ENCODE assay signal across 8 mouse cellular contexts in genomic region chr10:89685391-89686138, GRCm38 (mm10). TPM values are rescaled to one million over a fixed set of nuclear protein-coding genes. Genes with fewer than 3 reads are reported as not detected.
DNase-seq lines count a peak whose midpoint lies in the region; ATAC-seq and TF ChIP-seq lines count a peak whose summit lies in the region.

No protein-coding gene starts in this region.

- TF ChIP-seq CTCF in layer of hippocampus, adult 2 months (conservative IDR thresholded peaks at IDR 0.05) = no peak
- no peak for TF ChIP-seq CTCF in heart, postnatal 0 days (IDR thresholded peaks at IDR 0.05; ENCODE audit: low read depth)

- peak; percentile 54 for ATAC-seq in heart, postnatal 0 days (ENCODE audit: insufficient read depth, low read depth)
- peak; percentile 61 for ATAC-seq in liver, embryonic 11.5 days (replicated peaks; ENCODE audit: low FRiP score)
- peak; percentile 77 for ATAC-seq in neural tube, embryonic 13.5 days (ENCODE audit: low read depth)

- H3K9me3 ChIP-seq in ES-E14 (ENCODE audit: control insufficient read depth, insufficient read depth, low read depth, low read length) = no peaks in the 10 kb centered on the region
- no peaks in the 10 kb centered on the region for H3K9me3 ChIP-seq in heart, postnatal 0 days (replicated peaks; ENCODE audit: control insufficient read depth, low read length)
- no peaks in the 10 kb centered on the region for H3K9me3 ChIP-seq in liver, embryonic 11.5 days (ENCODE audit: control insufficient read depth, low read length)
- no peaks in the 10 kb centered on the region for H3K9me3 ChIP-seq in neural tube, embryonic 13.5 days

- in situ Hi-C loops in ES-E14 (cut with MboI; ENCODE audit: low sequenced_read_pairs in 2 of 2, unreplicated experiment in 2 of 2) = no loop called here

- no peaks in the 10 kb centered on the region for H3K27me3 ChIP-seq in heart, postnatal 0 days (ENCODE audit: control insufficient read depth, insufficient read depth, low read length)
- H3K27me3 ChIP-seq in liver, embryonic 11.5 days (replicated peaks; ENCODE audit: control insufficient read depth, insufficient read depth, low read length) = no peaks in the 10 kb centered on the region
- H3K27me3 ChIP-seq in neural tube, embryonic 13.5 days = no peaks in the 10 kb centered on the region

- WGBS in heart, postnatal 0 days = 2% methylated on average over 39 of the region's 51 CpGs
- WGBS in liver, embryonic 11.5 days = under 1% methylated on average over 51 of the region's 51 CpGs
- WGBS in neural tube, embryonic 13.5 days = 2% methylated on average over 40 of the region's 51 CpGs

- H3K4me2 ChIP-seq in heart, postnatal 0 days (ENCODE audit: low read depth, low read length) = peak overlapping the region; percentile 74
- peak overlapping the region; percentile 87 for H3K4me2 ChIP-seq in liver, embryonic 11.5 days
- peak overlapping the region; percentile 83 for H3K4me2 ChIP-seq in neural tube, embryonic 13.5 days

- peak overlapping the region; percentile 87 for H3K9ac ChIP-seq in ES-E14 (ENCODE audit: insufficient read depth, low read depth, low read length, poor library complexity, severe bottlenecking)
- peak overlapping the region; percentile 79 for H3K9ac ChIP-seq in heart, postnatal 0 days (replicated peaks; ENCODE audit: low read depth, low read length)
- H3K9ac ChIP-seq in liver, embryonic 11.5 days (ENCODE audit: low read depth, low read length) = peak overlapping the region; percentile 92
- peak overlapping the region; percentile 96 for H3K9ac ChIP-seq in neural tube, embryonic 13.5 days

- no peaks in the 10 kb centered on the region; the same call in 1 of the 2 replicates for H3K36me3 ChIP-seq in ES-E14 (ENCODE audit: control insufficient read depth, insufficient read depth, low read length, poor library complexity, severe bottlenecking)
- no peaks in the 10 kb centered on the region for H3K36me3 ChIP-seq in heart, postnatal 0 days (replicated peaks; ENCODE audit: control insufficient read depth, insufficient read depth, low read length)
- H3K36me3 ChIP-seq in liver, embryonic 11.5 days (ENCODE audit: control insufficient read depth, insufficient read depth, low read length) = no peaks in the 10 kb centered on the region
- peaks cover 7% of the 10 kb centered on the region; the same call in 1 of the 2 replicates for H3K36me3 ChIP-seq in neural tube, embryonic 13.5 days

- H3K4me3 ChIP-seq in layer of hippocampus, adult 2 months = peak overlapping the region; percentile 100
- peak overlapping the region; percentile 79 to 95 for H3K4me3 ChIP-seq in ES-E14 (ENCODE audit: insufficient read depth in 1 of 2, low read depth in 1 of 2, low read length in 2 of 2, poor library complexity in 1 of 2, severe bottlenecking in 1 of 2)
- peak overlapping the region; percentile 77 for H3K4me3 ChIP-seq in heart, postnatal 0 days (ENCODE audit: low read depth, low read length)
- peak overlapping the region; percentile 99 for H3K4me3 ChIP-seq in liver, embryonic 11.5 days (ENCODE audit: low read depth, low read length)
- peak overlapping the region; percentile 91 for H3K4me3 ChIP-seq in neural tube, embryonic 13.5 days

- no peak for DNase-seq in layer of hippocampus, adult 2 months (ENCODE audit: low spot score in 2 of 2)
- DNase-seq in layer of hippocampus, adult 9-11 months = no peak
- no peak for DNase-seq in ES-E14 (ENCODE audit: low read depth, low spot score)
- peak; percentile 20 for DNase-seq in c-Kit-positive CD71-negative TER-119-negative erythroid progenitor cells, embryonic 14.5 days (ENCODE audit: low read depth)
- DNase-seq in heart, postnatal 0 days (ENCODE audit: low spot score) = peak; percentile 11
- peak; percentile 48 for DNase-seq in liver, embryonic 11.5 days (ENCODE audit: low spot score)
- DNase-seq in ovary, adult 18-20 months (ENCODE audit: low spot score) = no peak

- TF ChIP-seq EP300 in heart, postnatal 0 days (IDR thresholded peaks at IDR 0.05; ENCODE audit: low read depth) = no peak

- H3K27ac ChIP-seq in layer of hippocampus, adult 2 months = peak overlapping the region; percentile 95
- H3K27ac ChIP-seq in ES-E14 (ENCODE audit: insufficient read depth, low read depth, low read length, poor library complexity, severe bottlenecking) = no peak overlapping the region
- peak overlapping the region; percentile 11 for H3K27ac ChIP-seq in heart, postnatal 0 days (ENCODE audit: low read depth)
- peak overlapping the region; percentile 88 for H3K27ac ChIP-seq in liver, embryonic 11.5 days (ENCODE audit: low read depth, low read length)
- H3K27ac ChIP-seq in neural tube, embryonic 13.5 days (replicated peaks) = peak overlapping the region; percentile 75

- peaks cover 2% of the 10 kb centered on the region in 2 experiments; a peak in 1 of 4 replicates for H3K4me1 ChIP-seq in ES-E14 (ENCODE audit: control insufficient read depth in 2 of 2, insufficient read depth in 2 of 2, low read length in 2 of 2, poor library complexity in 1 of 2)
- peaks cover 6% of the 10 kb centered on the region; the same call in 1 of the 2 replicates for H3K4me1 ChIP-seq in heart, postnatal 0 days (ENCODE audit: control insufficient read depth, insufficient read depth)
- H3K4me1 ChIP-seq in liver, embryonic 11.5 days (replicated peaks; ENCODE audit: control insufficient read depth, insufficient read depth, low read length) = peaks cover 35% of the 10 kb centered on the region
- H3K4me1 ChIP-seq in neural tube, embryonic 13.5 days (replicated peaks) = peaks cover 33% of the 10 kb centered on the region

TF ChIP-seq in ES-E14, 5 proteins besides CTCF, POLR2A, EP300 and RAD21:
- TF ChIP-seq ZC3H11A (IDR thresholded peaks at IDR 0.05; ENCODE audit: borderline replicate concordance, low read depth, low read length) (no peak), ZNF384 (IDR thresholded peaks at IDR 0.05; ENCODE audit: low read depth, low read length) (no peak), MAFK (IDR thresholded peaks at IDR 0.05; ENCODE audit: insufficient read depth, low read depth, low read length) (no peak), CHD2 (IDR thresholded peaks at IDR 0.05; ENCODE audit: low read depth, low read length) (no peak), HCFC1 (IDR thresholded peaks at IDR 0.05; ENCODE audit: borderline replicate concordance, insufficient read depth, low read length) (no peak)

RNA-seq across cellular contexts. Expression of gene Scyl2, which starts 0.5 kb away (rescaled TPM):
- 10 to 100 TPM; 25.2 to 28.4 TPM for total RNA-seq in layer of hippocampus, adult 2 months (2021)
- 14.5 and 17.7 TPM in 2 replicates for total RNA-seq in ES-E14 (2012; rRNA removed)
- 31.1 and 43.0 TPM in 2 replicates for total RNA-seq in heart, postnatal 0 days (2014; rRNA removed; ENCODE audit: low replicate concordance)
- polyA plus RNA-seq in heart, postnatal 0 days (2015; fragmentation: Nextera tagmentation; extraction: Ambion mirVana) = 3.1 and 3.7 TPM in 2 replicates
- polyA plus RNA-seq in liver, embryonic 11.5 days (2014; fragmentation: Nextera tagmentation; extraction: Ambion mirVana) = 11.7 and 13.3 TPM in 2 replicates
- 8.6 and 9.1 TPM in 2 replicates for polyA plus RNA-seq in neural tube, embryonic 13.5 days (2015; fragmentation: Nextera tagmentation; extraction: Ambion mirVana)

RNA-seq across cellular contexts. Expression of gene Actr6, which starts 46.5 kb away (rescaled TPM):
- total RNA-seq in layer of hippocampus, adult 2 months (2021) = 10 to 100 TPM; 24.8 to 25.5 TPM
- 13.8 and 17.2 TPM in 2 replicates for total RNA-seq in ES-E14 (2012; rRNA removed)
- 3.4 and 4.5 TPM in 2 replicates for total RNA-seq in heart, postnatal 0 days (2014; rRNA removed; ENCODE audit: low replicate concordance)
- polyA plus RNA-seq in heart, postnatal 0 days (2015; fragmentation: Nextera tagmentation; extraction: Ambion mirVana) = 21.9 and 24.2 TPM in 2 replicates
- 29.3 and 33.2 TPM in 2 replicates for polyA plus RNA-seq in liver, embryonic 11.5 days (2014; fragmentation: Nextera tagmentation; extraction: Ambion mirVana)
- polyA plus RNA-seq in neural tube, embryonic 13.5 days (2015; fragmentation: Nextera tagmentation; extraction: Ambion mirVana) = 54.7 and 59.0 TPM in 2 replicates

RNA-seq across cellular contexts. Expression of gene Uhrf1bp1l, which starts 59.2 kb away (rescaled TPM):
- 10 to 100 TPM; 72.6 to 81.6 TPM for total RNA-seq in layer of hippocampus, adult 2 months (2021)
- total RNA-seq in ES-E14 (2012; rRNA removed) = 32.3 and 34.5 TPM in 2 replicates
- 21.6 and 24.9 TPM in 2 replicates for total RNA-seq in heart, postnatal 0 days (2014; rRNA removed; ENCODE audit: low replicate concordance)
- 11.2 and 13.7 TPM in 2 replicates for polyA plus RNA-seq in heart, postnatal 0 days (2015; fragmentation: Nextera tagmentation; extraction: Ambion mirVana)
- polyA plus RNA-seq in liver, embryonic 11.5 days (2014; fragmentation: Nextera tagmentation; extraction: Ambion mirVana) = 24.4 and 26.8 TPM in 2 replicates
- 31.2 and 31.3 TPM in 2 replicates for polyA plus RNA-seq in neural tube, embryonic 13.5 days (2015; fragmentation: Nextera tagmentation; extraction: Ambion mirVana)

Comparison
In these comparisons a context has a peak if more than half of its experiments do, and no peak if none do; other contexts are left out.
1. DNase-seq: peak in c-Kit-positive CD71-negative TER-119-negative erythroid progenitor cells, embryonic 14.5 days (single experiment), heart, postnatal 0 days (single experiment) and liver, embryonic 11.5 days (single experiment); none in layer of hippocampus, adult 2 months (0 of 2), layer of hippocampus, adult 9-11 months (single experiment), ES-E14 (single experiment) and ovary, adult 18-20 months (single experiment).
2. Peak in every context shown above with its lines, with median percentiles within 50 percentile points of each other: H3K4me3 ChIP-seq, H3K9ac ChIP-seq, ATAC-seq and H3K4me2 ChIP-seq.